Mouse (Mus musculus) limb, embryonic 11.5 days (tissue): ENCODE results near the gene Fcgr4. TPM values are rescaled to one million over a fixed set of nuclear protein-coding genes. Genes with fewer than 3 reads are reported as not detected.
"Not testable (repeated sequence)": the region's sequence is repeated elsewhere in the genome, so short reads cannot be mapped to it uniquely, and the experiment has no call there.

Experiments used
- ATAC-seq: fragments of 200-750 bp; cut with Nextera tagmentation; 2 replicates; pipeline ENCODE4 v1.8.0; 2017; ENCODE audit warnings: low read depth; ENCODE audit not compliant: insufficient number of reproducible peaks, low FRiP score, low TSS enrichment
- DNase-seq: peaks from one replicate; pipeline ENCODE4 v3.0.0-alpha.2; 2015; ENCODE audit warnings: low spot score
- H3K27ac ChIP-seq: fragments of 300-500 bp; sonication (generic); replicated peaks from 2 replicates; pipeline ENCODE4 v1.5.1; 2014; ENCODE audit warnings: low read depth, mild to moderate bottlenecking, low read length
- H3K27me3 ChIP-seq: fragments of 300-500 bp; sonication (generic); 2 replicates; pipeline ENCODE4 v1.6.1; 2014; ENCODE audit warnings: mild to moderate bottlenecking, low read length, mixed read lengths; ENCODE audit not compliant: control insufficient read depth, insufficient read depth
- H3K36me3 ChIP-seq: fragments of 300-500 bp; sonication (generic); 2 replicates; pipeline ENCODE4 v1.6.1; 2014; ENCODE audit warnings: mild to moderate bottlenecking, low read length, moderate library complexity, mixed read lengths; ENCODE audit not compliant: control insufficient read depth, insufficient read depth
- H3K4me1 ChIP-seq: fragments of 300-500 bp; sonication (generic); 2 replicates; pipeline ENCODE4 v1.6.1; 2014; ENCODE audit warnings: low read length, mixed read lengths; ENCODE audit not compliant: control insufficient read depth, insufficient read depth
- H3K4me2 ChIP-seq: fragments of 300-500 bp; sonication (generic); 2 replicates; pipeline ENCODE4 v1.6.1; 2014; ENCODE audit warnings: low read depth, mild to moderate bottlenecking, moderate library complexity; ENCODE audit not compliant: severe bottlenecking
- H3K4me3 ChIP-seq: fragments of 300-500 bp; sonication (generic); 2 replicates; pipeline ENCODE4 v1.5.1; 2014; ENCODE audit warnings: low read depth, low read length
- H3K9ac ChIP-seq: fragments of 300-500 bp; sonication (generic); 2 replicates; pipeline ENCODE4 v1.6.1; 2014; ENCODE audit warnings: mild to moderate bottlenecking, low read length
- H3K9me3 ChIP-seq: fragments of 300-500 bp; sonication (generic); 2 replicates; pipeline ENCODE4 v1.6.1; 2016; ENCODE audit warnings: low read length; ENCODE audit not compliant: control insufficient read depth
- WGBS: fragments of 180-500 bp; shearing (Covaris S2); extraction: QIAGEN DNeasy Blood & Tissue Kit; methylation state at CpG from one replicate; pipeline ENCODE4 v1.1.7; 2014; 5-methylcytosine and 5-hydroxymethylcytosine counted together
- polyA plus RNA-seq: library from polyadenylated mRNA; unstranded; fragments of >200 nt; fragmentation: Nextera tagmentation; extraction: Ambion mirVana; gene quantifications from 2 replicates; pipeline ENCODE4 v1.2.1, GENCODE M21; 2014

The Fcgr4 gene
- 0.26 and 0.27 TPM in 2 replicates for polyA plus RNA-seq

- Histone ChIP-seq H3K9me3 (no peaks in the 10 kb centered on the region), H3K9ac (no peak within 1 kb of the TSS), H3K4me1 (no peaks in the 10 kb centered on the region), H3K4me2 (no peak within 1 kb of the TSS), H3K27me3 (no peaks in the 10 kb centered on the region), H3K4me3 (no peak within 1 kb of the TSS), H3K36me3 (no peaks in the 10 kb centered on the region), H3K27ac (no peak within 1 kb of the TSS)
- no peak for DNase-seq
- WGBS: 78% methylated on average over 2 of the region's 2 CpGs
- ATAC-seq: no peak
These were observed at the start of gene Fcgr4 for GRCm38 (mm10) chr1:171018737-171019136. Gene Fcgr4, plus strand, starts transcription at chr1:171018920.

- Histone ChIP-seq H3K27me3 (no peaks in the 10 kb centered on the region), H3K4me2 (no peak overlapping the region), H3K4me3 (no peak overlapping the region), H3K4me1 (no peaks in the 10 kb centered on the region), H3K27ac (no peak overlapping the region), H3K9me3 (no peaks in the 10 kb centered on the region), H3K9ac (no peak overlapping the region), H3K36me3 (no peaks in the 10 kb centered on the region)
- 86% methylated on average over 6 of the region's 6 CpGs for WGBS
- no peak for ATAC-seq
- no peak for DNase-seq
These were observed 46.2 kb upstream of the Fcgr4 start for GRCm38 (mm10) chr1:170972494-170972893.

- no peak for ATAC-seq
- WGBS: 78% methylated on average over 4 of the region's 4 CpGs
- H3K27me3 ChIP-seq: no peaks in the 10 kb centered on the region
These were observed 45.8 kb upstream of the Fcgr4 start for GRCm38 (mm10) chr1:170972936-170973335.

GRCm38 (mm10) chr1:170974171-170974570 lies 44.5 kb upstream of the Fcgr4 start:
- Histone ChIP-seq H3K36me3 (no peaks in the 10 kb centered on the region), H3K4me3 (no peak overlapping the region), H3K4me2 (no peak overlapping the region), H3K9me3 (no peaks in the 10 kb centered on the region), H3K9ac (no peak overlapping the region), H3K4me1 (no peaks in the 10 kb centered on the region), H3K27ac (no peak overlapping the region), H3K27me3 (no peaks in the 10 kb centered on the region)
- no peak for DNase-seq
- ATAC-seq: no peak
- WGBS: 92% methylated on average over 8 of the region's 8 CpGs

More at GRCm38 (mm10) chr1:170972936-170973335, 45.8 kb upstream of the Fcgr4 start:
- no peak for DNase-seq
- Histone ChIP-seq H3K4me3 (no peak overlapping the region), H3K4me1 (no peaks in the 10 kb centered on the region), H3K4me2 (no peak overlapping the region), H3K9ac (no peak overlapping the region), H3K36me3 (no peaks in the 10 kb centered on the region), H3K27ac (no peak overlapping the region), H3K9me3 (no peaks in the 10 kb centered on the region)

GRCm38 (mm10) chr1:170974736-170975135 lies 44.0 kb upstream of the Fcgr4 start:
- no peak overlapping the region for H3K9ac ChIP-seq
- DNase-seq (no peak), ATAC-seq (no peak)
- H3K27me3 ChIP-seq: no peaks in the 10 kb centered on the region
- 100% methylated on average over 2 of the region's 2 CpGs for WGBS
- no peaks in the 10 kb centered on the region for H3K9me3 ChIP-seq
- H3K27ac ChIP-seq: no peak overlapping the region
- no peak overlapping the region for H3K4me2 ChIP-seq
- no peak overlapping the region for H3K4me3 ChIP-seq
- H3K36me3 ChIP-seq: no peaks in the 10 kb centered on the region
- no peaks in the 10 kb centered on the region for H3K4me1 ChIP-seq

- H3K36me3 ChIP-seq, DNase-seq, H3K4me2 ChIP-seq, H3K4me1 ChIP-seq, H3K9me3 ChIP-seq, H3K27ac ChIP-seq, ATAC-seq, H3K9ac ChIP-seq, H3K27me3 ChIP-seq, H3K4me3 ChIP-seq: not testable (repeated sequence)
- 67% methylated on average over 2 of the region's 2 CpGs for WGBS
These were observed 43.4 kb upstream of the Fcgr4 start for GRCm38 (mm10) chr1:170975350-170975749.

GRCm38 (mm10) chr1:170975751-170976161 lies 43.0 kb upstream of the Fcgr4 start:
- WGBS: 72% methylated on average over 7 of the region's 7 CpGs
- H3K9ac ChIP-seq: no peak overlapping the region

GRCm38 (mm10) chr1:170976447-170976846 lies 42.3 kb upstream of the Fcgr4 start, which contains the start of gene Fcgr2b:
Gene Fcgr2b, minus strand, starts transcription at chr1:170976547.
- H3K36me3 ChIP-seq: no peaks in the 10 kb centered on the region
- H3K27me3 ChIP-seq: no peaks in the 10 kb centered on the region
- H3K9me3 ChIP-seq: no peaks in the 10 kb centered on the region
- ATAC-seq (no peak), DNase-seq (no peak)
- H3K9ac ChIP-seq: no peak within 1 kb of the TSS
- 86% methylated on average over 5 of the region's 5 CpGs for WGBS
- H3K4me3 ChIP-seq: no peak within 1 kb of the TSS
- no peaks in the 10 kb centered on the region for H3K4me1 ChIP-seq
- H3K4me2 ChIP-seq: no peak within 1 kb of the TSS
- H3K27ac ChIP-seq: no peak within 1 kb of the TSS

More at GRCm38 (mm10) chr1:170975751-170976161, 43.0 kb upstream of the Fcgr4 start:
- Histone ChIP-seq H3K27ac (no peak overlapping the region), H3K4me1 (no peaks in the 10 kb centered on the region), H3K27me3 (no peaks in the 10 kb centered on the region), H3K4me3 (no peak overlapping the region), H3K9me3 (no peaks in the 10 kb centered on the region), H3K4me2 (no peak overlapping the region), H3K36me3 (no peaks in the 10 kb centered on the region)
- ATAC-seq: no peak
- DNase-seq: no peak

GRCm38 (mm10) chr1:170978601-170979000 lies 40.1 kb upstream of the Fcgr4 start:
- H3K27ac ChIP-seq: no peak overlapping the region
- no peak for ATAC-seq
- 78% methylated on average over 4 of the region's 4 CpGs for WGBS
- H3K9ac ChIP-seq: no peak overlapping the region
- H3K4me2 ChIP-seq: no peak overlapping the region
- H3K4me3 ChIP-seq: no peak overlapping the region
- DNase-seq: no peak
- no peaks in the 10 kb centered on the region for H3K4me1 ChIP-seq
- H3K9me3 ChIP-seq: no peaks in the 10 kb centered on the region
- no peaks in the 10 kb centered on the region for H3K27me3 ChIP-seq
- H3K36me3 ChIP-seq: no peaks in the 10 kb centered on the region
